Mouse (Mus musculus) embryonic facial prominence, embryonic 10.5 days (tissue): ENCODE data around the gene Rex2. TPM values are rescaled to one million over a fixed set of nuclear protein-coding genes. Genes with fewer than 3 reads are reported as not detected.

Experiments
- polyA plus RNA-seq: library from polyadenylated mRNA; unstranded; fragments of >200 nt; fragmentation: Nextera tagmentation; extraction: Ambion mirVana; gene quantifications from 2 replicates; pipeline ENCODE4 v1.2.1, GENCODE M21; 2016

Rex2 gene
- polyA plus RNA-seq, 1 experiment from 2014 or later = not detected

Other genes with a start within 250 kb of the Rex2 start
- not detected in 2 replicates for gene Gm21411, start 112.3 kb upstream of the Rex2 start, polyA plus RNA-seq
- 0.09 TPM in 1 of 2 replicates, not detected in the other for gene Zfp989, start 49.9 kb upstream of the Rex2 start, polyA plus RNA-seq
- gene Zfp991, start 110.2 kb downstream of the Rex2 start, polyA plus RNA-seq = 7.5 and 9.3 TPM in 2 replicates